Mouse (Mus musculus) midbrain, embryonic 10.5 days (tissue): ENCODE measurements around the gene Nkpd1. TPM values are rescaled to one million over a fixed set of nuclear protein-coding genes. Genes with fewer than 3 reads are reported as not detected.

ENCODE experiments used
- DNase-seq: peaks from one replicate; pipeline ENCODE4 v3.0.0-alpha.2; 2017; ENCODE audit warnings: low spot score
- H3K27ac ChIP-seq: fragments of 300-500 bp; sonication (generic); replicated peaks from 2 replicates; pipeline ENCODE4 v1.5.1; 2016; ENCODE audit warnings: mild to moderate bottlenecking
- H3K27me3 ChIP-seq: fragments of 300-500 bp; sonication (generic); 2 replicates; pipeline ENCODE4 v1.6.1; 2016; ENCODE audit warnings: low read depth, mild to moderate bottlenecking; ENCODE audit not compliant: poor library complexity, severe bottlenecking
- H3K36me3 ChIP-seq: fragments of 300-500 bp; sonication (generic); 2 replicates; pipeline ENCODE4 v1.6.1; 2016; ENCODE audit warnings: mild to moderate bottlenecking, moderate library complexity
- H3K4me1 ChIP-seq: fragments of 300-500 bp; sonication (generic); 2 replicates; pipeline ENCODE4 v1.6.1; 2016
- H3K4me3 ChIP-seq: fragments of 300-500 bp; sonication (generic); 2 replicates; pipeline ENCODE4 v1.5.1; 2016; ENCODE audit warnings: mild to moderate bottlenecking, moderate library complexity
- H3K9me3 ChIP-seq: fragments of 300-500 bp; sonication (generic); replicated peaks from 2 replicates; pipeline ENCODE4 v1.6.1; 2016; ENCODE audit warnings: mild to moderate bottlenecking
- WGBS: fragments of 180-500 bp; shearing (Covaris S2); methylation state at CpG from one replicate; pipeline ENCODE4 v1.1.7; 2016; 5-methylcytosine and 5-hydroxymethylcytosine counted together
- polyA plus RNA-seq: library from polyadenylated mRNA; unstranded; fragments of >200 nt; fragmentation: Nextera tagmentation; extraction: Ambion mirVana; gene quantifications from 2 replicates; pipeline ENCODE4 v1.2.1, GENCODE M21; 2016

The Nkpd1 gene
- 0.06 TPM in 2 replicates for polyA plus RNA-seq

DNA sequence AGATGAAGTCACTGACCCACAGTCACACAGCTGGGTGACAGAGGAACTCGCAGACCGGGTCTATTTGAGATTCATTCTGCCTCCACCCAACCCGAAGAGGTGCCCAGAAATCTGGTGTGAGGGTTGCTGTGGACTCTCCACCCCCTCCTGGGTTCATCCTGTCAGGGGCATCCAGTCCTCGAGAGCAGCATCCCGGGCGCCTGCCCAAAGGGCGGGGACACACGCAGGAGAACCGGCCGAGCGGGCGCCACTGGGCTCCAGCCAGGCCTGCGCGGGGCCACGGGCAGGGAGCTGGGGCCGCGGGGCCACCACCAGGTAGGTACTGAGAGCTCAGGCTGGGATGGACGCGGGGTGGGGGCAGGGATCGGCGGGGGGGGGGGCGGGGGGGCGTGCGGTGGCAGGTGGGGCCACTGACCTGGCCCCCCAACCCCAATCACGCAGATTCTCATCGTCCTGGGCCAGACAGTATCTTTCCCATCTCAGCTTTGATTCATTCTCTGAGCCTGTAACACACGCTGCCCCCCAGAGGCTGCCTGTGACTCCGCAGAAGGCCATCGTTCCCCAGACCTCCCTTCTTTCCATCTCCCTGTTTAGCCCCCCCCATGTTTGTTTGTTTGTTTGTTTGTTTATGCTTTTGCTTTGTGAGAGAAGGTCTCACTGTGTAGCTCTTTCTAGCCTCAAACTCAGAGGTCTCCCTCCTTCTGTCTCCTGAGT is at the start of gene Nkpd1:
TSS of gene Nkpd1 (plus strand) at position 187 of the 714 bp plus-strand sequence.
- WGBS = 4% methylated on average over 29 of the region's 29 CpGs
- H3K27me3 ChIP-seq = peaks cover 81% of the 10 kb centered on the region
- H3K27ac ChIP-seq = peak within 1 kb of the TSS; percentile 71
- peak; percentile 46 for DNase-seq
- H3K4me3 ChIP-seq = peak within 1 kb of the TSS; percentile 51
- no peaks in the 10 kb centered on the region for H3K9me3 ChIP-seq
- H3K4me1 ChIP-seq = peaks cover 26% of the 10 kb centered on the region
- H3K36me3 ChIP-seq = no peaks in the 10 kb centered on the region

DNA sequence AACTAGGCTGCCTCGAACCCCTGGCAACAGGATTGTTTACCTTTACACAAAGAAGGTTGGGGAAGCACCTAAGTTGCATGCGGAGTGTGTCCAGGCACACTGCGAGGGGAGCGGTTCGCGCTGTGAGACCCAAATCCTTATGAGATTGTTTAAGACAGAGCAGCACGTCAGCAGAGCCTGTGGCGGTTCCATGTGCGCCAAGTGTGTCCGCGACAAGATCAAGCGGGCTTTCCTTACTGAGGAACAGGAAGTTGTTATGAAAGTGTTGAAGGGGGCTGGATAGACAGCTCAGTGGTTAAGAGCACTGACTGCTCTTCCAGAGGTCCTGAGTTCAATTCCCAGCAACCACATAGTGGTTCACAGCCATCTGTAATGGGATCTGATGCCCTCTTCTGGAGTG is 49.4 kb upstream of the Nkpd1 start:
- Histone ChIP-seq H3K36me3 (no peaks in the 10 kb centered on the region), H3K4me1 (peaks cover 27% of the 10 kb centered on the region), H3K27ac (no peak overlapping the region), H3K27me3 (peaks cover 100% of the 10 kb centered on the region), H3K9me3 (peaks cover 4% of the 10 kb centered on the region; the same call in 1 of the 2 replicates), H3K4me3 (no peak overlapping the region)
- WGBS = 70% methylated on average over 12 of the region's 12 CpGs
- DNase-seq = no peak

DNA sequence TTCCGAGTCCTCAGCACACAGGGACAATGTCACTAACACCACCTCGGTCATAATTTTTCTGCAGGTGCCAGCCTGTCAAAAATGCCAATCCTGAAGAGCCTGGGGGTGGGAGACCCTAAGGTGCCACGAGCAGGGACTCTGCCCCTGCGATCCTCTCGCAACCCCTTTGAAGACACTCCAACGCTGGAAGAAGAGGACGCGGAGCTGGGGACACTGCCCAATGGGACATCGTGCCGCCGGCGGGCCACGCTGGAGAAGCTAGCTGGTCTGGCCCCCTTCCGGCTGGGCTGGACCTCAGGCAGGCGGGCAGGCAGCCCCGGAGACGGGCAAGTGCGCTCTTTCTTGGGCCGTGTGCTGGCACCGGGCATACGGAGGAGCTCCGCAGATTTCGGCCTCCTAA is 48.2 kb upstream of the Nkpd1 start:
- DNase-seq = no peak
- WGBS = 23% methylated on average over 23 of the region's 23 CpGs
- Histone ChIP-seq H3K9me3 (peaks cover 4% of the 10 kb centered on the region; the same call in 1 of the 2 replicates), H3K27ac (no peak overlapping the region), H3K36me3 (no peaks in the 10 kb centered on the region), H3K27me3 (peaks cover 100% of the 10 kb centered on the region), H3K4me1 (peaks cover 31% of the 10 kb centered on the region), H3K4me3 (peak overlapping the region; percentile 18; the same call in 1 of the 2 replicates)

DNA sequence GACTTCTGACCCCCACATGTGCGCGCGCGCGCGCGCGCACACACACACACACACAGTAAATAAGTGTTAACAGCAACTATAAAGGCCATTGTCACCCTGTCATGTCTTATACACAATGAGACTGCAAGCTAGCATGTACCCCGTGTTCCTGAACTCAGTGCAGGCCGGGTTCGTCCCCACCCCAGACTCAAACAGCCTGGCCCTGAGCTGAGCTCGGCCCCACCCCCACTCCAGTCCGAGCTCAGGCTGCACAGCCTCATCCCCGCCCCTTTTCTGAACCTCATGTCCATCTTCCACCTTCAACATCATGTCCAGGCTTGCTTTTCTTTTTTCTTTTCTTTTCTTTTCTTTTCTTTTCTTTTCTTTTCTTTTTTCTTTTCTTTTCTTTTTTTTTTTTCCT is 47.3 kb upstream of the Nkpd1 start:
- peaks cover 8% of the 10 kb centered on the region for H3K9me3 ChIP-seq
- H3K4me3 ChIP-seq = no peak overlapping the region
- 10% methylated on average over 14 of the region's 14 CpGs for WGBS
- no peak for DNase-seq
- H3K36me3 ChIP-seq = no peaks in the 10 kb centered on the region
- H3K27ac ChIP-seq = no peak overlapping the region
- peaks cover 23% of the 10 kb centered on the region for H3K4me1 ChIP-seq
- H3K27me3 ChIP-seq = peaks cover 100% of the 10 kb centered on the region

DNA sequence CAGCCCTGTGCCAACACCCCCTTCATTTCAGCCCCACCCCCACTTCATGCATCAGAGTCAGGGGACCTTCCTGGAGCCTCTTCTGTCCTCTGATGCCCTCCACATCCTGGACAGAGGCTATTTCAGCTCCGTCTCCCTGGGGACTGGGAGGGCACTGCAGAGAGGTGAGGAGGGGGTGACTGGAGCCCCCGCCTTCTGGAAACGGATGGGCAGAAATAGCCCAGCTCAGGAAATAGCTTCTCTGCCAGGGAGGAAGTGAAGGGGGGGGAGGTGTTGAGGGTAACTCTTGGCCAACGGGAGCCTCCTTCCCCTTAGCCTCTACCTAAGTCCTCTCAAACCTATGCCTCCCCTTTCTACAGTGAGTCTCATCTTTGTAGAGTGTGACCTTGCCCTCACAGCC is 45.2 kb upstream of the Nkpd1 start:
- Histone ChIP-seq H3K4me1 (peaks cover 22% of the 10 kb centered on the region), H3K27me3 (peaks cover 100% of the 10 kb centered on the region), H3K9me3 (peaks cover 10% of the 10 kb centered on the region), H3K4me3 (no peak overlapping the region), H3K27ac (no peak overlapping the region), H3K36me3 (no peaks in the 10 kb centered on the region)
- DNase-seq = no peak
- 40% methylated on average over 4 of the region's 4 CpGs for WGBS

DNA sequence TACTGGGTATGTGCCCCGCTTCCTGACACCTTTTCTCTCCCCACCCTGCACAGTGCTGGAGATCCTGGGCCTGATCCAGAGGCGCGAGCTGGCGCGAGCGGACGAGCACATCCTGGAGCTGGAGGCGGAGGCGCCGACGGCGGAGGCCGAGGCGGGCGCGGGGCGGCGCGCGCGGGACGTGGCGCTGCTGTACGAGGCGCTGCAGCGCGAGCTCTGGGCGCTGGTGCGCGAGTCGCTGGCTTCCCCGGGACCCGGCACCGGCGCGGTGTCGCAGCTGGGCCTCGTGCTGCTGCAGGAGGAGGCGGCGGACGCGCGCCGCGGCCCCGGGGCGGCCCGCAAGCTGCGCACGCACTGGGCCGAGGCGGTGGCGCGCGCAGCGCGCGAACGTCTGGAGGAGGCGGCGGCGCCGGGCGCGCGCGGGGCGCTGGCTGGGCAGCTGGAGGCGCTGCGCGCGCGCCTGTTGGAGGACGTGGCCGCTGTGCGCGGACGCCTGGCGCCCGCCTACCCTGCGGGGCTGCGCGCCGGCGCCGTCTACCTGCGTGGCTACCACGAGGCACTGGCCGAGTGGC is 43.7 kb upstream of the Nkpd1 start:
- H3K4me1 ChIP-seq = peaks cover 25% of the 10 kb centered on the region
- under 1% methylated on average over 89 of the region's 89 CpGs for WGBS
- DNase-seq = peak; percentile 67
- H3K27me3 ChIP-seq = peaks cover 100% of the 10 kb centered on the region
- peak overlapping the region; percentile 79 for H3K27ac ChIP-seq
- H3K36me3 ChIP-seq = no peaks in the 10 kb centered on the region
- peaks cover 10% of the 10 kb centered on the region for H3K9me3 ChIP-seq
- peak overlapping the region; percentile 62 for H3K4me3 ChIP-seq

DNA sequence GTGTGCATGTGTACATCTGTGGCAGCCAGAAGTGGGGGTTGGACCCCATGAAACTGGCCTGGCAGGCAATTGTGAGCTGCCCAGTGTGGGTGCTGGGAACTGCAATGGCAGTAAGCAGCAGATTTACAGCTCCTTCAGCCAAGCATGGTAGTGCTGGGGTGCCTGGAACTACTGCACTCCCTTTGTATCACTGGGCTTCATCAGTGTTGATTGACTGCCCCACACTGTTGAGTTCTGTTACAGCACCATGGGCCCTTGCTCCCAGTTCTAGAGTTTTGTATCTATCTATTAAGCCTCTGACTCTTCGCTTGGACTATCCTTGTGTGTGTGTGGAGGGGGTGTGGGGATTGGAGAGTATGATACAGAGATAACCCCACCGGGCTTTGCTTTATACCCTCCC is 40.6 kb upstream of the Nkpd1 start:
- 81% methylated on average over 2 of the region's 2 CpGs for WGBS
- H3K36me3 ChIP-seq = no peaks in the 10 kb centered on the region
- peaks cover 12% of the 10 kb centered on the region for H3K9me3 ChIP-seq
- no peak overlapping the region for H3K4me3 ChIP-seq
- H3K27ac ChIP-seq = no peak overlapping the region
- peaks cover 69% of the 10 kb centered on the region for H3K27me3 ChIP-seq
- no peak for DNase-seq
- H3K4me1 ChIP-seq = peaks cover 15% of the 10 kb centered on the region

DNA sequence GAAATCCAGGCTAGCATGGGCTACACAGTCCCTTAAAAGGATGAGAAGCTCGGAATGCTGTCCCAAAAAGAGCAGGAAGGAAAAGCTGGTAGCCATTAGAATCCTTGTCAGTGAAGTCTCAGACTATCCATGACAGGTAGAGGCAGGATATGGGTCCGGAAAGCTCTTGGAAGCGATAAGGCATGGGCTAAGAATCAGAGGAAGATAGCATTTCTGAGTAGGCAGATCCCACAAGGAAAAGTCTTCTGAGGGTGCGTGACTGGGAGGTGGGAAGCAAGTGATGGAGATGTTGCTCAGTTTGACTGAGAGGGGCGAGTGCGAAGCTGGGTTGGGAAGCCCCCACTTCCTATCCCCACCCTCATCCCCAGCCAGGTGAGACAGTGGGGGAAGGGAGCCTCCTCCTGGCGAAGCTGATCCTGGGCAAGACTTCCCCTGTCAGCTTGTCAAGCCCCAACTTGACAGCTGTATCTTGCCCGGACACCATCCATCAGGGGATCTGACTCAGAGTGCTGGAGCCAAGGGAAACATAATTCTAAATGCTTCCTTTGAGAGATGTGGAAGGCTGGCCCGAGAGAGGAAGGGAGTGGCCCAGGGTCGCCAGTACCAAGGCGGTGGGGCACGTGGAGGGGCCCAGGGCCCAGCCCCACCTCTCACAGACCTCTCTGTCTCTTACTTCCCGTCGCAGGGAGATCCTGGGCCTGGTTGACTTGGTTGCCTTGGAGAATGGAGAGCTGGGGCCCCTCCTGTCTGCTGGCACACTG is 39.8 kb upstream of the Nkpd1 start:
- WGBS = 27% methylated on average over 14 of the region's 14 CpGs
- Histone ChIP-seq H3K4me3 (no peak overlapping the region), H3K36me3 (no peaks in the 10 kb centered on the region), H3K27me3 (peaks cover 62% of the 10 kb centered on the region), H3K27ac (0 out of 2 replicates have a peak overlapping the region, but pooled peaks have one; percentile 17), H3K9me3 (peaks cover 9% of the 10 kb centered on the region), H3K4me1 (peaks cover 15% of the 10 kb centered on the region)
- no peak for DNase-seq

DNA sequence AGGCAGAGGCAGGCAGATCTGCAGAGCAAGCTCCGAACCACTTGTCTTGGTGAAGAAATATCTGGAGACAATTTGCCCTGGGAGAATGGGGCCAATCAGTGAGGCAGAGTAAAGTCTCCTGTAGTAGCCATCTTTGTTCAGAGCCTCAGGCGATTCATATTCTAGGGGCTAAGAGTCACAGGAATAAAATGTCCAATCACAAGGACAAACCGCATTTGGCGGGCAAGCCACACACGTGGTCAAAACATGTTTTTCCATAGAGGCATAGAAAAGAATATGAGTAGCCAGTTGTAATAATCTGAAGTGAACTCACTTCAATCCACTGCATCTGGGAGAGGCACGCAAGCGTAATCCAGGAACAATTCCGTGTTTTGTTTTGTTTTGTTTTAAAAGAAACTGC is 34.4 kb upstream of the Nkpd1 start:
- DNase-seq = no peak
- Histone ChIP-seq H3K27me3 (peaks cover 26% of the 10 kb centered on the region), H3K4me1 (peaks cover under 1% of the 10 kb centered on the region; the same call in 1 of the 2 replicates), H3K36me3 (no peaks in the 10 kb centered on the region), H3K9me3 (peaks cover 4% of the 10 kb centered on the region; the same call in 1 of the 2 replicates), H3K4me3 (no peak overlapping the region), H3K27ac (no peak overlapping the region)
- 87% methylated on average over 8 of the region's 8 CpGs for WGBS

DNA sequence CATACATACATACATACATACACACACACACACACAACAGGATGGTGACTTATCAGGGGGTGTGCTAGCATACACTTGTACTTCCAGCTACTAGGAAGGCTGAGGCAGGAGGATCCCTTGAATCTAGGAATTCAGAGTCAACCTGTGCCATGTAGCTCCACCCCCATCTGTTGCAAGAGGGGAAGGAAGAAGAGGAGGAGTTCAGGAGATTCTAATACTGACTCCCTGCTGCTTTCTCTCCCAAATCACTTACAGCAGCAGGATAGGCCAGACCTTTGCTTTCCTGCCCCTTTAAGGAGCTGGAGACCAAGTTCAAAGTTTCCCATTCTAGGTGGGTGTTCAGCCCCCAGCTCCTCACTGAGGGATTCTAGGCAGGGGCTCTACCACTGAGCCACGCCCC is 32.1 kb upstream of the Nkpd1 start:
- no peak for DNase-seq
- Histone ChIP-seq H3K27me3 (peaks cover 41% of the 10 kb centered on the region), H3K36me3 (no peaks in the 10 kb centered on the region), H3K27ac (no peak overlapping the region), H3K9me3 (peaks cover 4% of the 10 kb centered on the region; the same call in 1 of the 2 replicates), H3K4me1 (peaks cover 5% of the 10 kb centered on the region), H3K4me3 (no peak overlapping the region)
- 86% methylated on average over 1 of the region's 1 CpGs for WGBS

DNA sequence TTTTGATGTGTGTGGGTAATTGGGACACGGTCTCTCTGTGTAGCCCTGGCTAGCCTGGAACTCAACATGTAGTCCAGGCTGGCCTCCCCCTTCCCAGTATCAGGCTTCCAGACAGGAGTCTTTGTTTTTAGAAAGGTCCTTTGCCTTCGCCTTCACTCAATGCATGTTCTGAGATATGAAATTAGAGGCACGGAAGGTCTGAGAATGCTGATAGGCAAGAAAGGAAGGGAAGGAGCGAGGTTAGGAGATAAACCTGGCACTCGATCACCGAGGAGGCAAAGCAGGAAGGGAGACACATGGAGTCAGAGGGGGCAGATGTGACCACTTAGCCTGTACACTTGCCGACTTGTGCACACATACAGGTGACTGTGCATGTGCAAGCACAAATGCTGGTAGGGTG is 31.1 kb upstream of the Nkpd1 start:
- DNase-seq = no peak
- peaks cover 52% of the 10 kb centered on the region for H3K27me3 ChIP-seq
- H3K27ac ChIP-seq = no peak overlapping the region
- no peaks in the 10 kb centered on the region for H3K36me3 ChIP-seq
- H3K9me3 ChIP-seq = no peaks in the 10 kb centered on the region; the same call in none of the 2 replicates
- H3K4me3 ChIP-seq = no peak overlapping the region
- H3K4me1 ChIP-seq = peaks cover 8% of the 10 kb centered on the region
- WGBS = 88% methylated on average over 7 of the region's 7 CpGs

DNA sequence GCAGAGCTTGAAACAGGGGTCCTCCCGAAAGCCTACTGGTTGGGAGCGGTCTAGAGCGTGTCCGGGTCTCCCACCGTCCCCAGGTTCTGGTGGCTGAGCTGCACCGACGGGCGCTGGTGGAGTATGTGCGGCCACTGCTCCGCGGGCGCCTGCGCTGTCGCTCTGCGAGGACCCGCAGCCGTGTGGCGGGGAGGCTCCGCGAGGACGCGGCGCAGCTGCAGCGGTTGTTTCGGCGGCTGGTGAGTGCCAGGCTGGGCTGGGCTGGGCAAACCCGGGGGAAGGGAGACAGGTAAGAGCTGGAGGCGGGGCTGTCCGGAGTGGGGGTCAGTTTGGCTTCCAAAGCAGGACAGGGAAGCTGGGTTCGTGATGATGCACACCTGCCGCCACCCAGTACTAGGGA is 28.1 kb upstream of the Nkpd1 start:
- H3K4me1 ChIP-seq = peaks cover 14% of the 10 kb centered on the region
- no peaks in the 10 kb centered on the region for H3K36me3 ChIP-seq
- peak; percentile 34 for DNase-seq
- no peak overlapping the region for H3K27ac ChIP-seq
- 1% methylated on average over 31 of the region's 31 CpGs for WGBS
- no peaks in the 10 kb centered on the region; the same call in none of the 2 replicates for H3K9me3 ChIP-seq
- H3K27me3 ChIP-seq = peaks cover 72% of the 10 kb centered on the region
- peak overlapping the region; percentile 42 for H3K4me3 ChIP-seq
